Mouse (Mus musculus) hindbrain, embryonic 13.5 days (tissue): Measurements from ENCODE around the gene Hspb3. TPM values are rescaled to one million over a fixed set of nuclear protein-coding genes. Genes with fewer than 3 reads are reported as not detected.

Source experiments
- ATAC-seq: fragments of 200-750 bp; cut with Nextera tagmentation; 2 replicates; pipeline ENCODE4 v1.8.0; 2017; ENCODE audit warnings: moderate TSS enrichment; ENCODE audit not compliant: low FRiP score
- H3K27ac ChIP-seq: fragments of 300-500 bp; sonication (generic); 2 replicates; pipeline ENCODE4 v1.5.1; 2015; ENCODE audit warnings: inconsistent platforms, mild to moderate bottlenecking, moderate library complexity
- H3K27me3 ChIP-seq: fragments of 300-500 bp; sonication (generic); 2 replicates; pipeline ENCODE4 v1.6.1; 2015; ENCODE audit warnings: mild to moderate bottlenecking, inconsistent platforms
- H3K36me3 ChIP-seq: fragments of 300-500 bp; sonication (generic); 2 replicates; pipeline ENCODE4 v1.6.1; 2015; ENCODE audit warnings: mild to moderate bottlenecking, inconsistent platforms
- H3K4me1 ChIP-seq: fragments of 300-500 bp; sonication (generic); replicated peaks from 2 replicates; pipeline ENCODE4 v1.6.1; 2015; ENCODE audit warnings: inconsistent platforms
- H3K4me2 ChIP-seq: fragments of 300-500 bp; sonication (generic); 2 replicates; pipeline ENCODE4 v1.6.1; 2015; ENCODE audit warnings: inconsistent platforms, mild to moderate bottlenecking, moderate library complexity
- H3K4me3 ChIP-seq: fragments of 300-500 bp; sonication (generic); 2 replicates; pipeline ENCODE4 v1.5.1; 2015; ENCODE audit warnings: mild to moderate bottlenecking, inconsistent platforms
- H3K9ac ChIP-seq: fragments of 300-500 bp; sonication (generic); 2 replicates; pipeline ENCODE4 v1.6.1; 2015; ENCODE audit warnings: mild to moderate bottlenecking, inconsistent platforms
- H3K9me3 ChIP-seq: fragments of 300-500 bp; sonication (generic); 2 replicates; pipeline ENCODE4 v1.6.1; 2016; ENCODE audit warnings: inconsistent platforms
- WGBS: fragments of 180-500 bp; shearing (Covaris S2); methylation state at CpG from one replicate; pipeline ENCODE4 v1.1.7; 2015; 5-methylcytosine and 5-hydroxymethylcytosine counted together
- polyA plus RNA-seq: library from polyadenylated mRNA; unstranded; fragments of >200 nt; fragmentation: Nextera tagmentation; extraction: Ambion mirVana; gene quantifications from 2 replicates; pipeline ENCODE4 v1.2.1, GENCODE M21; 2015

The Hspb3 gene
- polyA plus RNA-seq, 1 experiment from 2014 or later, result not detected

GRCm38 (mm10) chr13:113613882-113614281 lies 49.6 kb downstream of the Hspb3 start:
- peaks cover 77% of the 10 kb centered on the region for H3K4me1 ChIP-seq
- WGBS, result 37% methylated on average over 10 of the region's 10 CpGs
- ATAC-seq, result no peak
- peaks cover 3% of the 10 kb centered on the region; the same call in 1 of the 2 replicates for H3K27me3 ChIP-seq
- no peak overlapping the region for H3K27ac ChIP-seq
- H3K4me2 ChIP-seq, result peak overlapping the region; percentile 90
- no peaks in the 10 kb centered on the region for H3K36me3 ChIP-seq
- H3K9me3 ChIP-seq, result no peaks in the 10 kb centered on the region
- peak overlapping the region; percentile 56; the same call in 1 of the 2 replicates for H3K9ac ChIP-seq
- peak overlapping the region; percentile 88 for H3K4me3 ChIP-seq

- WGBS, result 22% methylated on average over 12 of the region's 12 CpGs
- Histone ChIP-seq H3K9ac (peak overlapping the region; percentile 56; the same call in 1 of the 2 replicates), H3K4me1 (peaks cover 80% of the 10 kb centered on the region), H3K36me3 (no peaks in the 10 kb centered on the region), H3K27me3 (peaks cover 3% of the 10 kb centered on the region; the same call in 1 of the 2 replicates), H3K4me3 (peak overlapping the region; percentile 88), H3K4me2 (peak overlapping the region; percentile 90), H3K9me3 (no peaks in the 10 kb centered on the region), H3K27ac (peak overlapping the region; percentile 40; the same call in 1 of the 2 replicates)
- ATAC-seq, result no peak
These were observed 50.1 kb downstream of the Hspb3 start for GRCm38 (mm10) chr13:113613341-113613740.

Other genes with a start within 250 kb of the Hspb3 start
- 10.8 and 11.2 TPM in 2 replicates for gene Snx18, start 45.1 kb downstream of the Hspb3 start, polyA plus RNA-seq
- gene Arl15, start 130.8 kb upstream of the Hspb3 start, polyA plus RNA-seq, result 17.1 and 17.3 TPM in 2 replicates